Mouse (Mus musculus) liver, embryonic 14.5 days (tissue): ENCODE measurements around the gene Ndufs7. TPM values are rescaled to one million over a fixed set of nuclear protein-coding genes. Genes with fewer than 3 reads are reported as not detected.

Experiments used
- ATAC-seq: fragments of 200-750 bp; cut with Nextera tagmentation; 2 replicates; pipeline ENCODE4 v1.8.0; 2017; ENCODE audit warnings: moderate number of reproducible peaks, mild to moderate bottlenecking, moderate library complexity; ENCODE audit not compliant: insufficient read depth
- DNase-seq, 3 experiments: peaks; one replicate each; pipeline ENCODE4 v3.0.0-alpha.2; 2012 to 2013; ENCODE audit warnings: low read depth in 3 of 3, low spot score in 3 of 3
- H3K27ac ChIP-seq: fragments of 300-500 bp; sonication (generic); 2 replicates; pipeline ENCODE4 v1.5.1; 2014; ENCODE audit warnings: moderate library complexity, mild to moderate bottlenecking, control low read depth, inconsistent platforms
- H3K27me3 ChIP-seq: fragments of 300-500 bp; sonication (generic); 2 replicates; pipeline ENCODE4 v1.6.1; 2014; ENCODE audit warnings: mild to moderate bottlenecking, low read length, moderate library complexity; ENCODE audit not compliant: control insufficient read depth, insufficient read depth
- H3K36me3 ChIP-seq: fragments of 300-500 bp; sonication (generic); replicated peaks from 2 replicates; pipeline ENCODE4 v1.6.1; 2014; ENCODE audit warnings: low read depth; ENCODE audit not compliant: control insufficient read depth, insufficient read depth
- H3K4me1 ChIP-seq, 2 experiments: fragments of 200-500 bp in 1 of 2; fragments of 300-500 bp in 1 of 2; sonication (generic) in 1 of 2; replicated peaks; 2 replicates each; pipeline ENCODE4 v1.6.1; 2012 to 2014; ENCODE audit warnings: antibody characterized with exemption in 1 of 2, inconsistent platforms in 1 of 2, low read length in 1 of 2; ENCODE audit not compliant: control insufficient read depth in 2 of 2, insufficient read depth in 2 of 2
- H3K4me2 ChIP-seq: fragments of 300-500 bp; sonication (generic); 2 replicates; pipeline ENCODE4 v1.6.1; 2014; ENCODE audit warnings: low read depth, mild to moderate bottlenecking, control low read depth, moderate library complexity
- H3K4me3 ChIP-seq, 2 experiments: fragments of 200-500 bp in 1 of 2; fragments of 300-500 bp in 1 of 2; sonication (generic) in 1 of 2; 2 replicates each; pipeline ENCODE4 v1.5.1; 2012 to 2014; ENCODE audit warnings: low read depth in 2 of 2, low read length in 2 of 2, mild to moderate bottlenecking in 2 of 2, control low read depth in 1 of 2, inconsistent platforms in 1 of 2, moderate library complexity in 1 of 2; ENCODE audit not compliant: insufficient read depth in 1 of 2
- H3K9ac ChIP-seq: fragments of 300-500 bp; sonication (generic); replicated peaks from 2 replicates; pipeline ENCODE4 v1.6.1; 2014; ENCODE audit warnings: mild to moderate bottlenecking, control low read depth, moderate library complexity
- H3K9me3 ChIP-seq: fragments of 300-500 bp; sonication (generic); 2 replicates; pipeline ENCODE4 v1.6.1; 2016; ENCODE audit warnings: low read length, mixed read lengths; ENCODE audit not compliant: control insufficient read depth
- CTCF ChIP-seq: IDR thresholded peaks from 2 replicates; pipeline ENCODE4 v1.5.1; 2016; ENCODE audit warnings: antibody characterized with exemption, low read depth, control low read depth
- EP300 ChIP-seq: IDR thresholded peaks from 2 replicates; pipeline ENCODE4 v1.6.1; 2016; ENCODE audit warnings: antibody characterized with exemption, low read depth
- whole genome bisulfite sequencing: fragments of 180-500 bp; shearing (Covaris S2); extraction: QIAGEN DNeasy Blood & Tissue Kit; methylation state at CpG from one replicate; pipeline ENCODE4 v1.1.7; 2014; ENCODE audit not compliant: insufficient replicate concordance; 5-methylcytosine and 5-hydroxymethylcytosine counted together
- polyA plus RNA-seq, 2 experiments: library from polyadenylated mRNA; depleted of rRNA in 1 of 2; stranded (reverse) in 1 of 2; unstranded in 1 of 2; fragments of >200 nt; fragmentation: Nextera tagmentation in 1 of 2; extraction: Ambion mirVana in 1 of 2; gene quantifications; 2 replicates each; pipeline versions ENCODE4 v1.2.1 to v1.2.3; 2012 to 2014

The Ndufs7 gene
- polyA plus RNA-seq, 2 experiments, result 189 to 272 TPM

DNA sequence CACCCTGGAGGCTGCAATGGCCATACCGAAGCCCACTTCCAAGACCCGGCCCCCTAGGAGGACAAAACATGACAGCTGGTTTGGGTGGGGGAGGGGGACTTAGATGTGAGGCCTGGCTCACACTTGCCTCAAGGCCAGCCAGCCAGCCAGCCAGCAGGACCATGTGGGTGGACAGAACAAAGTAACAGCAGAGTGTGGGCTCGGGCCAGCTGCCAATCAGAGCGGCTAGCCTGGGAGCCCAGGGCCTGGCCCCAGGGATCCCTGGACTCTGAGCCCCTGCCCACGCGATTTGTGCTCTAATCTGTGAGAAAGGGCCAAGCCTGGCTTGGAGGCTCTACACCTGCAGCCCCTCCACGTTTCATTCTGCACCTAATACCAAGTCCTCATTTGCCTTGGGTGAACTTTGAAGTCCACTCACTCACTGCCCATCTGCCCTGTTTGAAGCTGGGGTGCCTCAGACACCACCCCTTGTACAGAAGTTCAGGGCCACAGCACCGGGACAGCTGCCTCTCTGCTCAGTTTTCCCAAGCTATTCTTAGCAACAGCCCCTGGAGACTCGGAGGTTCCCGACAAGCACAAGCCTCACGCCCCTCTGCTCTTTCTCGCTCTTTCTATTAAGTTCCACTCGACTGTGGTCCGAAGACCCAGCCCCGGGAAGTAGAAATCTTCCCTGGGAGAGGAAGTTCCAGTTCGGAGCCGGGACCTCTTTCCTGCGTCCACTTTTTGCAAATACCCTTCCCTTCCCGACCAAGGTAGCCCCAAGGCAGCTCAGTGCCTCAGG, 11.1 kb downstream of the Ndufs7 start:
- H3K27me3 ChIP-seq, result no peaks in the 10 kb centered on the region
- no peaks in the 10 kb centered on the region for H3K9me3 ChIP-seq
- peak overlapping the region; percentile 79 for H3K4me2 ChIP-seq
- H3K27ac ChIP-seq, result peak overlapping the region; percentile 20; the same call in 1 of the 2 replicates
- no peak for ATAC-seq
- TF ChIP-seq CTCF, result no peak
- TF ChIP-seq EP300, result no peak
- H3K4me1 ChIP-seq, result peaks cover 24% of the 10 kb centered on the region in 2 experiments
- H3K9ac ChIP-seq, result peak overlapping the region; percentile 52
- no peak for DNase-seq
- WGBS, result 12% methylated on average over 19 of the region's 19 CpGs
- peaks cover 19% of the 10 kb centered on the region for H3K36me3 ChIP-seq
- peak overlapping the region; percentile 42 to 57 for H3K4me3 ChIP-seq

GRCm38 (mm10) chr10:80260642-80261584, 12.0 kb downstream of the Ndufs7 start, which contains the start of the genes Gamt and Dazap1:
Gene Gamt, minus strand, starts transcription at chr10:80261012.
Gene Dazap1, plus strand, starts transcription at chr10:80261486.
- H3K9me3 ChIP-seq, result no peaks in the 10 kb centered on the region
- H3K4me3 ChIP-seq, result peak within 1 kb of the TSS; percentile 57 to 70
- H3K4me2 ChIP-seq, result peak within 1 kb of the TSS; percentile 79
- H3K36me3 ChIP-seq, result peaks cover 11% of the 10 kb centered on the region
- TF ChIP-seq CTCF, result no peak
- no peak for TF ChIP-seq EP300
- ATAC-seq (peak; percentile 75), DNase-seq (peak; percentile 93 to 94 (median 93))
- peak within 1 kb of the TSS; percentile 52 for H3K9ac ChIP-seq
- H3K27me3 ChIP-seq, result no peaks in the 10 kb centered on the region
- peaks cover 24 to 28% of the 10 kb centered on the region in 2 experiments for H3K4me1 ChIP-seq
- under 1% methylated on average over 48 of the region's 49 CpGs for WGBS
- peak within 1 kb of the TSS; percentile 80 for H3K27ac ChIP-seq

- under 1% methylated on average over 14 of the region's 14 CpGs for WGBS
- peaks cover 7% of the 10 kb centered on the region; the same call in 1 of the 2 replicates for H3K36me3 ChIP-seq
- peak overlapping the region; percentile 46 for H3K9ac ChIP-seq
- ATAC-seq (peak; percentile 68), DNase-seq (peak; percentile 94)
- H3K4me2 ChIP-seq, result peak overlapping the region; percentile 79
- H3K27me3 ChIP-seq, result no peaks in the 10 kb centered on the region
- H3K4me1 ChIP-seq, result peaks cover 27 to 28% of the 10 kb centered on the region in 2 experiments
- H3K9me3 ChIP-seq, result no peaks in the 10 kb centered on the region
- H3K27ac ChIP-seq, result peak overlapping the region; percentile 80
- TF ChIP-seq EP300, result no peak
- no peak for TF ChIP-seq CTCF
- H3K4me3 ChIP-seq, result peak overlapping the region; percentile 57 to 70
These were observed 12.7 kb downstream of the Ndufs7 start for GRCm38 (mm10) chr10:80261585-80261968.

- peak overlapping the region; percentile 80 for H3K27ac ChIP-seq
- H3K4me2 ChIP-seq, result peak overlapping the region; percentile 79
- ATAC-seq (no peak), DNase-seq (no peak)
- peak overlapping the region in 1 of 2 experiments; percentile 57; a peak in 2 of 4 replicates for H3K4me3 ChIP-seq
- TF ChIP-seq CTCF (no peak), EP300 (0 out of 2 replicates have a peak, but pooled peaks have one; percentile 10)
- no peaks in the 10 kb centered on the region for H3K9me3 ChIP-seq
- H3K27me3 ChIP-seq, result no peaks in the 10 kb centered on the region
- peaks cover 30 to 31% of the 10 kb centered on the region in 2 experiments for H3K4me1 ChIP-seq
- H3K36me3 ChIP-seq, result peaks cover 4% of the 10 kb centered on the region; the same call in 1 of the 2 replicates
- 49% methylated on average over 12 of the region's 12 CpGs for WGBS
- H3K9ac ChIP-seq, result peak overlapping the region; percentile 12; the same call in 1 of the 2 replicates
These were observed 13.2 kb downstream of the Ndufs7 start for GRCm38 (mm10) chr10:80262169-80262568.
